Mouse (Mus musculus): Measurements from ENCODE around the gene Gm5460.

Gm5460 gene

DNA sequence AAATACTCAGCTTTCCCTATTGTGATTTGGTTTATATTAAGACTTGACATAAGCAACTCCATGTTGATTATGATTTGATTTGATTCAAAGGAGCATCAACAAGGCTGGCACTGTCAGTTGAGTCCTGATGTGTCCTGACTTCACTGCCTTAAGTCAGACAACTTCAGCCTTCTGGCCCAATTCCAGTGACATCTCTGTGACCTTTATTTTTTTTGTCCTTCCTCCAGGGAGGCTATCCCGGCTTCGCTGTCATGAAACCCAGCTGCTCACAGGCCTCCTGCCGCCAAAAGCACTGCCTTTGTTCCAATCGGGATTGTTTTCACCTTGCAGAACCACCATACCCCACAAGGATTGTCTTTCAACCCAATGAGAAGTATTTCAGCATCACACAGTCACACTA, 58.8 kb downstream of the Gm5460 start:
- DNase-seq (ENCODE audit: low spot score in 2 of 2) = no peak

DNA sequence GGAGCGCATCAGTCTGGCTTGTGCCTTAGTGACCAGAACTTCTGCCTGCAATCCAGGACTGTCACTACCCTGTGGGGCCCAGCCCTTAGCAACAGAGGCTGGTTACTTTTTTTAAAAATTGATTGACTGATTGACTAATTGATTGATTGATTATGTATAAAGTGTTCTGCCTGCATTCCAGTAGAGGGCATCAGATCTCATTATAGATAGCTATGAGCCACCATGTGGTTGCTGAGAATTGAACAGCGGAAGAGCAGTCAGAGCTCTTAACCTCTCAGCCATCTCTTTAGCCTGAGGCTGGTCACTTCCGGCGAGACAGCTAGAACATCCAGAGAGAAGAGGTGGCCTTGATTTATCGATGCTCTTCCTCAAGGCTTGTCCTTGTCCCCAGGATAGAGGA, 60.7 kb downstream of the Gm5460 start:
- DNase-seq (ENCODE audit: low spot score in 2 of 2) = no peak

DNA sequence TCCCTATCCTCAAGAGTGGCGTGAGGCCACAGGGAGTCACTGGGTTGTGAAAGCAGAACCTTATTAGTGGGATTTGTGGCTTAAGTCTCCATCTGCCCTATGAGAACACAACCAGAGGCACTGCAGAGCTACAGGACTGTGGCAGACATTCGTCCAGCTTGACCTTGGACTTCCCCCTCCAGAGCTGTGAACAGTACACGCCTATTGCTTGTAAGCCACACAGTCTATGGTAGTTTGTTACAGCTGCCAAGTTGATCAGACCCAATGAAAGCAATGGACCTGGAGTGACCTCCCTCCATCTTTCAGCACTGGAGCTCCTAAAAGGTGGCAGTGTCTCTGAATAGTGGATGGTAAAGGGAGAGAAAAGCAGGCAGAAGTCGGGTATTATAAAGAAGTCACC, 61.7 kb downstream of the Gm5460 start:
- no peak for DNase-seq (ENCODE audit: low spot score in 2 of 2)

DNA sequence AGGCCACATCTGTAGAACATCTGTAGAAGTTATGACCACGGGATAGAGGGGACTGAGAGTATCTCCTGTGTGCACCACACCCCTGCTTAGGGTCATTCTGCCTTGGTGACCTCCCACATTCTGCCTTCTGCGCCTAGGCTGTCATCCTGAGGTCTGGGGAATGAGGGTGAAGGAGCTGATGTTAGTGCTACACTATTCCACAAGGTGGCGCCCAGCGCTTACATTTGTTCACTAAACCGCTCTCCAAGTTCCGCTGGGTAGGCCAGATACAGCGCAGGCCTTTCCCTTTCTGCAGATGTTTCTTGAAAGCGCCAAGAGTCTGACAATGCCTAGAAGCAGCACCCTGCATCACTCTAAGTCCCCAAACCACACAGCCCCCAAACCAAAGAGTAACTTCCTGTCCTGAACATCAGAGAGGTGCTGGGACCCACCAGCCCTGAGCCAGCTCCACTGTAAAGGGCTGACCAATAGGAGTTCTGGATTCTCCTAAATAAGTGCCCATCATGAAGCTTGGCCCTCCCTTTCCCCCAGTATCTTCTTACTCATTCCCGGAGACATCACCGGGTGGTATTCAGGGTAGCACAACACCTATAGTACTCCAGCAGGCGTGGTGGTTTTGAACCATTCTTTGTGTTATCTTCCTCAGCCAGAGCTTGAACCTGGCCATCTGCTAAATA, 63.9 kb downstream of the Gm5460 start:
- peak; percentile 9 to 40 for DNase-seq (ENCODE audit: low spot score in 2 of 2)

DNA sequence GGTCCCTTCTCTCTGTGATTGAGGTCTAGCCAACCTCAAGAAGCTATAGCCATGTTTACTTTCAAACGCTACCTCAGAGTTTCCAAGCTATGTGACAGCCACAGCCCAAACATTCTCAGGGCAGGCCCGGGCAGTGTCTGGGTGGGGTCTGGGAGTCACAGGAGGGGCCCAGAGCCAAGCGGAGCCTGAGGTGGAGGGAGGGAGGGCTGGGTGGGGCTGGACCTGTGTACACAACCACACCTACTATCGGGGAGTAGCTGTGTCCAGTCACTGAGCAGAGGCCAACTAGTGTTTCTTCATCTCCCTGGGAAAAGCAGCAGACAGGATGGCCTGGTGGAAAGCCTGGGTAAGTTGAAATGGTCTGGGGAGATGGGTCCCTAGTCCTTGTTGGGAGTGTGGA, 69.2 kb downstream of the Gm5460 start, which contains the start of gene Anxa8:
Gene Anxa8, plus strand, starts transcription at position 251 of the 400 bp plus-strand sequence.
- DNase-seq (ENCODE audit: low spot score in 2 of 2) = no peak

DNA sequence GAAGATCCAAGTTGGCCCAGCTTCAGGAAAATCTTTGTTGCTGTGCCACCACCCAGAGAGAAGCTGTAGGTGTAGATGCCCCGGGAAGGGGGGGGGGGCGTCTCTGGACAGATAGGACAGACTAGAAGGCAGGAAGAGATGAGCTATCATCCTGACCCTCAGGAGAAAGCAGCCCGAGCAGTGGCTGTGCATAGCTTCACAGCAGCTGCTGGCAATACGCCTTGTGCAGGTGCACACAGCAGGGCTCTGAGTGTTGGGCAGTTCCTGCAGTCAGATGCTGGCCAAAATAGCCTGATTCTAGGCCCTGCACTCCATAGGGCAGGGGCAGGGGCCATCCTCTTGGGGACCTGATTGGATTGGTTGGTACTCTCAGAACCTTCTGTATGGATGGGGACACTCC, 70.2 kb downstream of the Gm5460 start:
- no peak for DNase-seq (ENCODE audit: low spot score in 2 of 2)

DNA sequence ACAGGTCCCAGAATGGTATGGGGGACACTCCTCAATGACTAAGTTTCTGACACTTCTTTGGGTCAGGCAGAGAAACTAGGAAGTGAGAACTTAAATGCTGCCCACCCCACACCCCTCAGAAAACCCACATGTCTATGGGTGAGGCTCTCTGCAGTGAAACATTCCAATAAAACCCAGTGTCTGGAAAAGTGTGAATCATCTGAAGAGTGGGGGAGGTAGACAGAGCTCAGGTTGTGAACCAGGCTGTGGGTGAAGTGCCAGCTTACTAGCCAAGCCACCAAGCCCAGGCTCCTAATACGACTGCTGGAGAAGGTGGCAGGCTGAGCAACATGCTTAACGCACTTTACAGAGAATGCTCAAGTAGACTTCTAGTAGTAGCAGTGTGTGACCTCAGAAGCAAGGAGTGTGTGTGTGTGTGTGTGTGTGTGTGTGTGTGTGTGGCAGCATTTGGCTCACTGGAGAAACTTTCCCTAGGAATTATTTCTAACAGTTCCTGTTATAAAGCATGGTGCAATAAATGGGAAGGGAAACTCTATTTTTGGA, 71.4 kb downstream of the Gm5460 start:
- DNase-seq (ENCODE audit: low spot score in 2 of 2) = no peak

DNA sequence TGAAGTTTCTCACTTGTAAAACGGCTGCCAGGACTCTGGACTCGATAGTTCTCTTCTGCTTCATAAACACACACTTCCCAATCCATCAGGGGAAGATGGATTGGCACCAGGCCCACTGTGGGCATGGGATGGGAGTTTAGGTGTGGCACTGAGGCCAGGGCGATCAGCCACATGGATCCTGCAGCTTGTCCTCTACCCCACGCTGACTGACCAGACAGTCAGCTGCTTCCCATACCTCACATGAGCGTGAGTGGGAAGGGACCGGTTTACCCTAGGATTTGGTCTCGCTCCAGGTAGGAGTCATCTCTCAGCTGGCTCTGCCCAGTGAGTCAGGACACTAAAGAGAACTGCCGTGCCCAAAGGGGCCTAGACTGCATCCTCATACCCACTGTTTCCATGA, 73.2 kb downstream of the Gm5460 start:
- DNase-seq (ENCODE audit: low spot score in 2 of 2) = no peak

DNA sequence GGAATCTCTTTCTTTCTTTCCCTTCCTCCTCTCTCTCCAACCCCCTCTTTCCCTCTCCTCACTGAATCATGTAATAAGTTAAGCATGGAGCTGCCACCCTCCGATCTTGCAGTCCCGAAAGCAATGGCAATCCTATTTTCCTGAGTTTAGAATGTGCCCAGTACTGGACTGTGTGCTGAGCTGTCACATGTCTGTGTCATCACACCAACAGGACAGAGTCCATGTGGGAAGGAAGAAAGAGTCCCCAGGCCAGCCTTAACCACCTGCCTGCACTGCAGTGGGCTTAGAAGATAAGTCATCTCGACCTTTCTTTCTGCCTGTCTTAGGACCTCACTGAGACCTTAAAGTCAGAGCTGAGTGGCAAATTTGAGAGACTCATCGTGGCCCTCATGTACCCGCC, 74.9 kb downstream of the Gm5460 start:
- DNase-seq (ENCODE audit: low spot score in 2 of 2) = no peak

DNA sequence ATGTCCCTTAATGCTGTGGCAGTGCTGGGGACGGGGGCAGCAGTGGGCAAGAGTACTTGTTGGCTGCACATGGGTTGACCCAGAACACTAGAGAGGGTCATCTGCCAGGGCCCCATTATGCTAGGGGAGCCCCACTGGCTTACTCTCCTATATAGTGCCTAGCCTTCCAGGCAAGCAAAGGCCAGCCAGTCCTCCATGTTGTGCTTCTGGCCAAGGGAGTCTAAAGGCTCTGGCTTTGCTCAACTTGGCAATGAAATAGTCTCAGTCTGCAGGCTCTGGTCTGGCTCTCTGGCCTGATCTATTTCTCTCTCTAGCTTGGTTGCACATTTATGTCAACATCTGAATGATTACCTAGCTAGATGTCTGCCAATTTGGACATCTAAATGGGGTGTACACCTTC, 76.3 kb downstream of the Gm5460 start:
- DNase-seq (ENCODE audit: low spot score in 2 of 2) = no peak

DNA sequence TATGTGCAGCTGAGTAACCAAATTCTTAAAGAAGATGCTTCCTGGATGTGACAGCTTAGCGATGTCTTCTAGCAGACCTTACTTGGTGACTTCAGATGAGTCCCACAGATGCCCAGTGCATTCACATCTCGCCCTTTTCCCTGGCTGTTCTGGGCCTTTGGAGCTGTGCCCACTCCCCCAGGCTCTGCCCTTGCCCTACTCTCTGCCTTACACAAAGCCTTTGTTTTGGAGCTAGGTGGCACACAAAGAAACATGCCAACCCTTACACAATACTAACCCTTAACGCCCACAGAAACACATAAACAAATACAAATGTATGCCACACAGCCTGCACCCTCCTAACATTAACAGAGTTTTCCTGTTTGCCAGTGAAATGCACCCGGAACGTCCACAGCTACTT, 79.6 kb downstream of the Gm5460 start:
- no peak for DNase-seq (ENCODE audit: low spot score in 2 of 2)

Measured in right cerebral cortex, postnatal 36 days (tissue).